Mouse (Mus musculus) kidney, adult 2 months (tissue): ENCODE results near the gene Gm10220.

ENCODE experiments used
- CTCF ChIP-seq: fragments of 200-500 bp; conservative IDR thresholded peaks from 2 replicates; pipeline ENCODE4 v1.5.1; 2011; ENCODE audit warnings: low read depth, mild to moderate bottlenecking, control low read depth, low read length, moderate library complexity, mixed read lengths; ENCODE audit not compliant: insufficient read depth, insufficient read length
- POLR2A ChIP-seq: fragments of 200-500 bp; IDR thresholded peaks from one replicate; pipeline ENCODE4 v1.6.1; 2011; ENCODE audit warnings: low read depth, low read length, control low read depth

DNA sequence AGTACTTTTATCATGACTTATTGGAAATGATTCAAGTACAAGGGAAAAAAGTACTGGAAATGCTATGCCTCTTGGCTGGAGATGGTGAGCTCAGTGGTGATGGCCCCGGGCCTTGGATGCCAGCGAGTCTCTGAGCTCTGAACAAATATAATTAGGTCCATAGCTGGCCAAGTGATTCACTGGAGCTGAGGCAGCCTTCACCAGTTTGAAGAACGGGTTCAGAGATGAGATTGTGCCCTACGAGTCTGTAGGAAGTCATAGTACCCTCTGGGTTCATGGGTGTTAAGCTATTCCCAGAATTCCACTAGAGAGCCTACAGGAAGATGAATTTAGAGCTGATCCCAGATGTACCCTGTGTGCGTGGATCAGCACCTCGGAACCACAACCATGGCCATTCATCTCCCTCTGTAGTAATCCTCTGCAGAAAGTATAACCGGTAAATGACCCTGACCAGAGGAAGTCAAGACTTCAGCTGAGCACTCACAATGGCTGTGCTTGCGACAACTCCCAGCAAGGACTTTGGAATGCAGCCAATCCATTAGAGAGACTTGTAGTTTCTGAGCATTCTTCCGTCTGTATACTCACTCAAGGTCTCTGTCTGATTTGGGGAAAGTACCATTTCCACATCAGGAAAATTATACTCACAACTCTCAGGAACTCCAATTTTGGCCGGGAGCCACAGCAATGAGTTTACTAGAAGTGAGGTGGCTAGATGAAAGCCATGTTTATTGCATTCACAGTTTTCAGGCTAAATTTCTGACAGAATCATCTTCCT is 36.4 kb upstream of the Gm10220 start:
- TF ChIP-seq POLR2A (no peak), CTCF (no peak)
